Mouse (Mus musculus) gastrocnemius, postnatal 14 days (tissue): ENCODE results near the gene Gm21797. TPM values are rescaled to one million over a fixed set of nuclear protein-coding genes. Genes with fewer than 3 reads are reported as not detected.
"Not testable (repeated sequence)": the region's sequence is repeated elsewhere in the genome, so short reads cannot be mapped to it uniquely, and the experiment has no call there.

Source experiments
- DNase-seq: peaks from one replicate; pipeline ENCODE4 v3.0.0; 2021; ENCODE audit warnings: mixed read lengths
- intact Hi-C: fragments of 180-260 bp; cut with DNase I; formaldehyde crosslinking; loops from one replicate; pipeline ENCODE4 v1.15.1; 2025; ENCODE audit warnings: low total_unique reads
- long read RNA-seq, 2 experiments: library from polyadenylated mRNA; stranded (forward); transcript quantifications; one replicate each; pipeline ENCODE4 v2.0.0; 2021
- total RNA-seq, 2 experiments: library from RNA; stranded (reverse); gene quantifications; 2 replicates each; pipeline ENCODE4 v1.2.3; 2021

Gm21797 gene
- total RNA-seq = not detected
- long read RNA-seq, experiment 1 = 0 reads
- long read RNA-seq, experiment 2 = 0 reads

GRCm38 (mm10) chrY:40775665-40776064 lies at the start of gene Gm21797:
Gm21797 (minus strand) TSS chrY:40775765.
- DNase-seq, intact Hi-C loops: not testable (repeated sequence)

GRCm38 (mm10) chrY:40804614-40805013 lies 29.0 kb upstream of the Gm21797 start, which contains the start of gene Gm20795:
Gm20795 (plus strand) TSS chrY:40804914.
- intact Hi-C loops, DNase-seq: not testable (repeated sequence)

Other genes with a start within 250 kb of the Gm21797 start
- gene Gm21852, start 123.8 kb downstream of the Gm21797 start, total RNA-seq = not detected
- not detected for gene Gm20795, start 29.1 kb upstream of the Gm21797 start, total RNA-seq